Mouse (Mus musculus): ENCODE data around the gene Gm10100.
"Not testable (repeated sequence)": the region's sequence is repeated elsewhere in the genome, so short reads cannot be mapped to it uniquely, and the experiment has no call there.

Gm10100 gene

GRCm38 (mm10) chr10:77752312-77752711 is 26.0 kb downstream of the Gm10100 start:
- DNase-seq (ENCODE audit: low spot score) = not testable (repeated sequence)

GRCm38 (mm10) chr10:77753448-77753847 is 27.2 kb downstream of the Gm10100 start:
- DNase-seq (ENCODE audit: low spot score) = no peak

DNA sequence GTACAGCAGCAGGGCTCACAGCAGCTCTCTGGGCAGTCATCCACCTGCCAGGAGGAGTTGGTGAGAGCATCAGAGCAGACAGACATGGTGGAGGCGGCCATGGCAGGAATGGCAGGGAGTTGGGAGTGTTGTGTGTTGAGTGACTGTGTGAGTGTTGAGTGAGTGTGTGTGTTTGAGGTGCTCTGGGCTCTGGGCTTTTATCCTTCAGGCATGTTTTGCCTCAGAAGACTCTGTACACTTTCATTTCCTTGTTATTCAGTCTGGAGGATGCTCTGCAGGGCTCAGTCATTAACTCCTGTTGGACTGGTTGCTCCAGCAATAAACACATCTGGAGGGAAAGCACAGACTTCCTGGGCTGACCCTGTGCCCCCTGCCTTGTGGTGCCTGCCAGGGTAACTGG is 33.3 kb downstream of the Gm10100 start, which contains the start of gene Gm3233:
Gene Gm3233 (minus strand): TSS at position 101 of the 400 bp plus-strand sequence.
- not testable (repeated sequence) for DNase-seq (ENCODE audit: low spot score)

GRCm38 (mm10) chr10:77769727-77770126 is 43.4 kb downstream of the Gm10100 start:
- DNase-seq (ENCODE audit: low spot score) = no peak

DNA sequence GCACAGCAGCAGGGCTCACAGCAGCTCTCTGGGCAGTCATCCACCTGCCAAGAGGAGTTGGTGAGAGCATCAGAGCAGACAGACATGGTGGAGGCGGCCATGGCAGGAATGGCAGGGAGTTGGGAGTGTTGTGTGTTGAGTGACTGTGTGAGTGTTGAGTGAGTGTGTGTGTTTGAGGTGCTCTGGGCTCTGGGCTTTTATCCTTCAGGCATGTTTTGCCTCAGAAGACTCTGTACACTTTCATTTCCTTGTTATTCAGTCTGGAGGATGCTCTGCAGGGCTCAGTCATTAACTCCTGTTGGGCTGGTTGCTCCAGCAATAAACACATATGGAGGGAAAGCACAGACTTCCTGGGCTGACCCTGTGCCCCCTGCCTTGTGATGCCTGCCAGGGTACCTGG is 44.9 kb downstream of the Gm10100 start, which contains the start of gene Gm3238:
Gene Gm3238 (minus strand): TSS at position 101 of the 400 bp plus-strand sequence.
- DNase-seq (ENCODE audit: low spot score) = not testable (repeated sequence)

GRCm38 (mm10) chr10:77772142-77772541 is 45.9 kb downstream of the Gm10100 start:
- DNase-seq (ENCODE audit: low spot score) = not testable (repeated sequence)
